Mouse (Mus musculus) kidney, embryonic 16.5 days (tissue): ENCODE results near the gene Selenof. TPM values are rescaled to one million over a fixed set of nuclear protein-coding genes. Genes with fewer than 3 reads are reported as not detected.

ENCODE experiments used
- ATAC-seq: fragments of 200-750 bp; cut with Nextera tagmentation; 2 replicates; pipeline ENCODE4 v1.8.0; 2017; ENCODE audit warnings: moderate TSS enrichment; ENCODE audit not compliant: low FRiP score, low TSS enrichment
- H3K27ac ChIP-seq: fragments of 300-500 bp; sonication (generic); 2 replicates; pipeline ENCODE4 v1.5.1; 2014; ENCODE audit warnings: low read length
- H3K27me3 ChIP-seq: fragments of 300-500 bp; sonication (generic); 2 replicates; pipeline ENCODE4 v1.6.1; 2014; ENCODE audit warnings: low read length, control low read depth, mixed read lengths; ENCODE audit not compliant: insufficient read depth
- H3K36me3 ChIP-seq: fragments of 300-500 bp; sonication (generic); 2 replicates; pipeline ENCODE4 v1.6.1; 2014; ENCODE audit warnings: low read length, control low read depth, mixed read lengths; ENCODE audit not compliant: insufficient read depth
- H3K4me1 ChIP-seq: fragments of 300-500 bp; sonication (generic); 2 replicates; pipeline ENCODE4 v1.6.1; 2014; ENCODE audit warnings: low read length, control low read depth, mixed read lengths; ENCODE audit not compliant: insufficient read depth
- H3K4me2 ChIP-seq: fragments of 300-500 bp; sonication (generic); replicated peaks from 2 replicates; pipeline ENCODE4 v1.6.1; 2014; ENCODE audit warnings: low read depth, low read length
- H3K4me3 ChIP-seq: fragments of 300-500 bp; sonication (generic); 2 replicates; pipeline ENCODE4 v1.5.1; 2014; ENCODE audit warnings: mild to moderate bottlenecking, low read length
- H3K9ac ChIP-seq: fragments of 300-500 bp; sonication (generic); replicated peaks from 2 replicates; pipeline ENCODE4 v1.6.1; 2014; ENCODE audit warnings: low read length
- H3K9me3 ChIP-seq: fragments of 300-500 bp; sonication (generic); 2 replicates; pipeline ENCODE4 v1.6.1; 2016; ENCODE audit warnings: low read length, control low read depth
- WGBS: fragments of 180-500 bp; shearing (Covaris S2); extraction: QIAGEN DNeasy Blood & Tissue Kit; methylation state at CpG from one replicate; pipeline ENCODE4 v1.1.7; 2014; 5-methylcytosine and 5-hydroxymethylcytosine counted together
- polyA plus RNA-seq: library from polyadenylated mRNA; unstranded; fragments of >200 nt; fragmentation: Nextera tagmentation; extraction: Ambion mirVana; gene quantifications from 2 replicates; pipeline ENCODE4 v1.2.1, GENCODE M21; 2015

Gene Selenof
- polyA plus RNA-seq, 1 experiment from 2014 or later: 709 TPM

GRCm38 (mm10) chr3:144644202-144644601, 74.1 kb downstream of the Selenof start:
- WGBS: 45% methylated on average over 5 of the region's 5 CpGs
- no peaks in the 10 kb centered on the region for H3K36me3 ChIP-seq
- peaks cover 6% of the 10 kb centered on the region; the same call in 1 of the 2 replicates for H3K9me3 ChIP-seq
- no peak overlapping the region for H3K27ac ChIP-seq
- H3K4me3 ChIP-seq: no peak overlapping the region
- no peaks in the 10 kb centered on the region for H3K27me3 ChIP-seq
- no peak overlapping the region for H3K4me2 ChIP-seq
- peaks cover 14% of the 10 kb centered on the region for H3K4me1 ChIP-seq
- no peak for ATAC-seq
- no peak overlapping the region for H3K9ac ChIP-seq

Other genes with a start within 250 kb of the Selenof start
- 10.2 and 11.3 TPM in 2 replicates for gene Hs2st1, start 123 bp upstream of the Selenof start, polyA plus RNA-seq
- gene Sh3glb1, start 150.0 kb downstream of the Selenof start, polyA plus RNA-seq: 87.8 and 94.9 TPM in 2 replicates
- gene Clca3a1, start 190.7 kb downstream of the Selenof start, polyA plus RNA-seq: 13.0 and 13.9 TPM in 2 replicates
- gene Clca3a2, start 249.2 kb downstream of the Selenof start, polyA plus RNA-seq: 0.10 and 0.49 TPM in 2 replicates